Comparison of ENCODE assay signal across 19 mouse cellular contexts in genomic region chr6:3926140-3926539, GRCm38 (mm10).
"Had no signal": no experiment of that assay in that cellular context is flagged by ENCODE, and none has a peak within 500 bp of the region (broad histone marks: within the 10 kb centered on the region; RNA-seq: fewer than 3 reads in every experiment).

No protein-coding gene starts in this region.

- H3K27me3 ChIP-seq: midbrain, embryonic 12.5 days; neural tube, embryonic 13.5 days; neural tube, embryonic 15.5 days had no signal

- H3K36me3 ChIP-seq: midbrain, embryonic 10.5 days; midbrain, embryonic 12.5 days; neural tube, embryonic 13.5 days; neural tube, embryonic 15.5 days had no signal

- ATAC-seq: midbrain, embryonic 16.5 days had no signal

- H3K4me1 ChIP-seq: midbrain, embryonic 10.5 days; midbrain, embryonic 12.5 days; neural tube, embryonic 13.5 days; neural tube, embryonic 15.5 days had no signal

- H3K27ac ChIP-seq: midbrain, embryonic 10.5 days; midbrain, embryonic 12.5 days; neural tube, embryonic 13.5 days; neural tube, embryonic 15.5 days had no signal

- H3K9me3 ChIP-seq: midbrain, embryonic 10.5 days; midbrain, embryonic 12.5 days; neural tube, embryonic 13.5 days; neural tube, embryonic 15.5 days had no signal

- H3K4me3 ChIP-seq: midbrain, embryonic 10.5 days; midbrain, embryonic 12.5 days; myocyte; neural tube, embryonic 13.5 days; neural tube, embryonic 15.5 days had no signal

- H3K9ac ChIP-seq: lung, embryonic 14.5 days; midbrain, embryonic 12.5 days; neural tube, embryonic 13.5 days; neural tube, embryonic 15.5 days had no signal

- DNase-seq: lung, adult 18-20 months; lung, embryonic 14.5 days; lung, postnatal 10 days; lung, postnatal 4 days; midbrain, embryonic 14.5 days; retina, postnatal 1 day; right cerebral cortex, adult 18-20 months; right cerebral cortex, postnatal 25 days; right cerebral cortex, postnatal 4 days; spleen, adult 18-20 months; thymus, adult 18-20 months; thymus, postnatal 14 days; thymus, postnatal 36 days had no signal

- H3K4me2 ChIP-seq: lung, embryonic 14.5 days; midbrain, embryonic 12.5 days; neural tube, embryonic 13.5 days; neural tube, embryonic 15.5 days had no signal
